Mouse (Mus musculus) testis, postnatal 10 days (tissue): Measurements from ENCODE around the gene Dpy19l1.

Source experiments
- DNase-seq: peaks from one replicate; pipeline ENCODE4 v3.0.0; 2021; ENCODE audit warnings: low spot score

Dpy19l1 gene

DNA sequence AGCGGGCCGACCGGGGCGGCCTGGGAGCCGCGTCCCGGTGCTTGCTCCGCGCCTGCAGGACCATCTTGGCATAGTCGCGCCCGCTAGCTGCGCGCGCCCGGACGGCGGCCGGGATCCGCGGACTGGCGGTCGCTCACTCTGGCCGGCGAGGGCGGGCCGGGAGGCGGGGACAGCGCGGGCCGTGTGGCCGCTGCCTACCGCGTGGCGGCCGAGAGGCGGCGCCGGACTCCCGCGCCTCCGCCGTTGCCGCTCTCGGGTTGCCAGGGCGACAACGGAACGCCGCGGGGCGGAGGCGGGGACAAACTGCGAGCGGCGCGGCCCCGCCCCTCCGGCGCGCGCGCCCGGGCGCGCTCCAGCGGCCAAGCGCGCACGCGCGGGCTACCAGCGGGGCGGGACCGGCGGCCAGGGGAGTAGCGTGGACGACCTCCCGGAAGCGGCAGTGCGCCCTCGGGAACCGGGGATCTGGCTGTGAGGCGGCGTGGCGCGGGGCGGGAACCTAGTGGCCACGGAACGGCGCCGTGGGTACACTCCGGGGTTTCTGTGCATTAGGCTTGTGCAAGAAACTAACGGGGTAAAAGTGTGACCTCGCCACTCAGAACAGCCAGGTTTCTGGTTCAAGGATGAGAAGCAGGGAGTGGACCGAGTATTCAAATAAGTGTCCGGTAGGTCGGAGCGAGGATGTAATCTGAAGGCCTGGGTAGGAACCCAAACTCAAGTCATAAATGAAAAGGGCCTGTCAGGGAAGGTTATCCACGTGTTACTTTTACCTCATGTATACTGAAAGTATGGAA, at the start of gene Dpy19l1:
TSS of gene Dpy19l1 (minus strand) at position 74 of the 791 bp plus-strand sequence.
- DNase-seq: peak; percentile 96

DNA sequence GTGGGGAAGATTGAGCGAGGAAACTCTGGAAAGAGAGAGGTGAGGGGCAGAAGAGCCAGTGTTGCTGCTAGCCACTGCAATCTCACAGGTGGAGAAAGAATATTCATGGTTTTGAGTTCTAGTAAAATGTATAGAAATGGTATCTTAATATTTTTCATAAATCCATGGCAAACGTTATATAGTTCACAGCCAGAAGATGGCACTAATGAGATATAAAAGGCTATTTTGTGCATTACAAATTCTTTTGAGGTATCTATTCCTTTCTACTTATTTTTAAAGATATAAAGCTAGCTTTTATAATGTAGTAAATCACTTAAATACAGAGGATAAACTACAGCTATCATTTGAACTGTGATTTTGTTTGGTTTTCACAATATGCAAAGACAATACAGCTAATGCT, 35.2 kb upstream of the Dpy19l1 start:
- DNase-seq: no peak

DNA sequence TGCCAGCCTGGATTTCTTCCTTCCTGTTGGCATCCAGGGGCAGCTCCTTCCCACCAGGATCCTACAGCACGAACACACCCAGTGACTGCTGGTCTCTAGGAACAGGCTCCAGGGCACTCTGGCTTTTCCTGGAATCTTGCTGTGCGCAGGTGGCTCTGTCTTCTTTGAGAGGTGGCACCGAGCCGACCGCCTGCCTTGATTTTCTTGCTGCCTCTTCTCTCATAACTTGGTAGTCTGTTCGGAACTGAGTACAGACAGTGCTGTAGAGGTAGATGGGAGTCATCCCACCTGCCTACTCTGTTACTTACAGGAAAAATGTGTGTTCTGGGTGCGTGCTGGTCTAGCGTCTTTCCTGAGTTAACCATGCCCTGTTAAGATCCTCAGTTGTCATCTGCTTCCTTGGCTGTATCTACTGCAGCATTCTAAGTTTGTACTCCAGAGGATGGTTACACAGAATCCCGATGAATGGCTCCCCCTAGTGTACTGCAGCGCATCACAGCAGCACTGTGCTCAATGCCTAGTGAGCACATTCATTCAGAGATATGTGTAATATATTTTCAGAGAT, 13.7 kb upstream of the Dpy19l1 start:
- peak; percentile 68 for DNase-seq

DNA sequence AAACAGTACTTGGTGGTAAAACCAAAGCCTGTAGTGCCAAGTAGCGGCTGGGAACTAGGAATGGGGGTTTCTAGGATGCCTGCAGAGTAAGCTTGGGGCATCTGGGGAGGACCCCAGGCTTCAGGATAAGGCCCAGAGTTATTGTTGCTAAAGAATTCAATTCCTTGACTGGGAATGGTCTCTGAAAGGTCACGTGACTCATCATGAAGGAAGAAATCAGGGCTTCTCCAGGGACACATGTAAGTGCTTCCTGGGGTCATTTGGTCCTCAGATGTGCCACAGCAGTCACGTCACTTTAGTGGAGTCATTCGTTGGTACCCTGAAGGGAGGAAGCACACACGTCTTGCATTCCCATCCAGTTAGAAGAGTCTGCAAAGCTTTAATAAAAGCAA, 11.1 kb upstream of the Dpy19l1 start:
- DNase-seq: no peak

DNA sequence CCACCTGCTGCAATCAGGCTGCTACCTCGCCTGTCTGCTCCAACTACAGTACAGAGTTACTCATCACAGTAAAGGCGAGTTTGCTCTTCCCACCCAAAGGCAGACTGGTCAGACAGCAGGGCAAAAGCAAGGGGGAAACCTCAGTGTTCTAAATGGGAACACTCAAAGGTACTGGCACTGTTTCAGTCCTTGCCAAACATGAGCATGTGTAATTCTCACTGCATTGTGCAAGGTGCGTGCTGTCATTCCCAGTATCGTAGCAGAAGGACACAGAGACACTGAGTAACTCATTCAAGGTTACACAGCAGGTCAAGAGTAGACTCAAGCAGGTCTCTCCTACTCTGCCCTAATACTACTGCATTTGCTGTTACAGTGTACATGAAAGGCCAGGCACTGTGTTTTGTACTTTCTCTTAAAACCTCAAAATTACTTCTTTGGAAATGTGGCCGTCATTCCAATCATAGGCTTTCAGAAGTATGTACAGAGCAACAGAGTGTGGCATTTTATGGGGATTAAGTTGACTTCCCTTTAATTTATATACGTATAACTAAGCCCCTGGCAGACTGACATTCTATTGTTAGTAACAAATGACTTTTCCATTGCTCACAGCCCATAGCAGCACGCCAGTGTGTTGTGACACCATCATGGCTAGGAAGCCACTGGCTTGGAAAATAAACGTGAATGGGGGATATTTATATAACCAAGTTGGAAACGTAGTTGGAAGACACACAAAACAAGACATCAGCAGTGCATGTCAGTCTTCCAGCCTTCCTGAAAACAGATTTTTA, 10.5 kb upstream of the Dpy19l1 start:
- no peak for DNase-seq

DNA sequence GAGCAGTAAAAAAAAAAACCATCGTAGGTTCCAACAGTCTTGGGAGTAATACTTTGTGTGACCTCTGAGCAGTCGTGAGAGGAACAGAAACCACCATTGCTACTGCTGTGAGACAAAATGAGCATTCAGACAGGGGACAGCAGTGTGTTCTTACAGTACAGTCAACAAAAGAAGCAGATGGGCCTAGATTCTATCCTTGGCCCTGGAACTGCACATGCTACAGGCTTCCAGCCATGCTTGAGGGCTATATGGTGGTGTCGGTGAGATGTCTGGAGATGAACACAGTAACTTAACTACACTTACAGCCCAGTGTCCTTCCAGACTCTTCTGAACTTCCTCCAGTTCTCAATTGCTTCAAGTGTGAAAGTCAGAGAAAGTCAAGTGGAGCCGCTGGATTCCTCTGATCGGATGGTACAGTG, 9.2 kb upstream of the Dpy19l1 start:
- no peak for DNase-seq

DNA sequence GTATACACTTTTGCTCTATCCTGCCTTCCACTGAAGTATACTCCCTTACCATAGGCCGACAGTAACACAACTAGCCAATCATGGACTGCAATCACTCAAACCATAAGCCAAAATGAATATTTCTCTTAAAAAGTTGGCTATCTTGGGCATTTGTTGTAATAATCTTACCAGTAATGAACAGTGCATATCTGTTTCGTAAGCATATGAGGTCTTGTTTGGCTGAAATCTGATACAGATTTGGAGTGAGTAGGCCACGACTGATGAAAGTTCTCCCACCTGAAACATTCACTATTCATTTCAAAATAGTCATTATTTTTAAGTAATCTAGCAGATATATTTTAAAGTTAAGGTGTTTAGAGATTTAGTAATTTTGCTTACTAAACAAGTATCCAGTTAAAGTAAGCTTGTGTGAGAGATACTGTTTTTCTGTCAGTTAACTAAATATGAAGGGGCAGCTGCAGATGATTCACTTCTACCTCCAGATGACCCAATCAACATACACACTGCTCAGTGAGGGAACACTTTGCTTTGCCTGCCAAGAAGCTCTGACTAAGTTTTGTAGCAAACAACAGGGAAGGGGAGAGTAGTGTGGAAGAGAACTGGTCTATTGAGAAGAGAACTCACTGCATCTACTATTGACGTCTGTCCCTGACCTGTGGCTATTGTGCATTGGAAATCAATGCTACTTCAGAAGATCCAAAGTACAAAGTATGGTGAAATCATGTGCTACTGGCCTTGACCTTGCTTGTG, 8.6 kb upstream of the Dpy19l1 start:
- no peak for DNase-seq

DNA sequence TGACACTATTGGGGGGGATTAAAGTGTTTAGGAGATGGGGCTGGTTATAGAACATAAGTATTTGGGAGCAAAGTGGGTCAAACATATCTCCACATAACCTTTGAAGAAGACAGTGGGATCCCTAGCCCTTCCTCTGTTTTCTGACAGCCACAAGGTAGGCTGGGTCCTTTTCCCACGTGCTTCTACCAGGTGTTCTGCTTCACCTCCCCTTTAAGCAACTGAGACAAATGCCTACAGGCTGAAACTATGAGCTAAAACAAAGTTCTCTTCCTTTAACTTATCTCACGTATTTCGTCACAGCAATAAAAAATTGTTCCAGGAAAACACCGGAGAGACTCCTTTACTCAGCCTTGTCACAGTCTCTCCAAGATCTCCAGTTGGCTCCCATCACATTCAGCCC, 5.9 kb upstream of the Dpy19l1 start:
- DNase-seq: no peak

DNA sequence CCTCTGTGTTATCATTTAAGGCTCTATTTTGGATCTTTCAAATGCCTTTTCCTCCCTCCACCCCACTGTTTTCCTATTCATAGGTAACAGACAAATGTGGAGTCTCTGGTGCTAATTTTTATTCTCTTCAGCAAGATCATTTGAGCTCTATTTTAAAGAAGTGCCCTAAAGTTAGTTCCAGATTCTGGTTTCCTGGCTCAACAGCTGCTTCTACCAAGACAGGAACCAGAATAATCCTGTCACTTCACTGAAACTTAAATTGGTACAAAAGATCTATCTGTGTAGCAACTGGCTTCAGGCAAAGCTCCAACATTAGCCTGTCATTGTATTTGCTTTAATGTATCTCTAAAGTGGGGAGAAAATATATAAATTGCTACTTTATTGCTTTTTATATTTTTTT, 3.6 kb upstream of the Dpy19l1 start:
- no peak for DNase-seq

DNA sequence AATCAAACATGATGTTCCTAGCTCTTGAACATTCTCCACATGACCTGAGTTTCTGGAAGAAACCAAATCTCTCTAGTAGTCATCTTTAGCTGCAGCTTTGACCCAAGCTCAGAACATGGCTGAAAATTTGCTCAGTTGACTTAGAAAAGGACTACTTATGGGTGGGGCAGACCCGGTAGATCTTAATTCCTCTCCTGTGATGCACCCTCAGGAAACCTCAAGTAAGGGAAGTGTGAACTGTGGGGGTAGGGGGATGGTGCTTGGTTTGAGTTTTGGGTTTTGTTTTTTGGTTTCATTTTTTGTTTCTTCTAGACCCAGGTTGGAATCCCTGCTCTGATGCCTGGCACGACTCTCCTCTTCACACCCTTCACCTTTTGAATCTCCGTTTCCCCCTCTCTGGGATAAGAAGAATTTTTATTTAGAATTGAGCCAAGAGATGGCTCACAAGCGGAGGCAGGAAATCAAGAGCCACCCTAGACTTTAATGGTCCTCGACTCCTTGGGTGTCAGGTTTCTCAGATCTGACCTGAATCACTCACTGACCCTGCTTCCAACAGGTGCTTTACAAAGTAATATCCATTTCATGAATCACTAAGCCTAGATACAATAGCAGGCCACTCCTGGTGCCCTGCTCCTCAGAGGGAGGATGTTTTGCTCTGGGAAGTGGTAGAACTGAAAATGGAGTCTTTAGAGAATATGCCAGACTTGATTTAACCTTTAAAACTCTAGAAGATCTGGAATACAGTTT, 2.2 kb upstream of the Dpy19l1 start:
- no peak for DNase-seq

DNA sequence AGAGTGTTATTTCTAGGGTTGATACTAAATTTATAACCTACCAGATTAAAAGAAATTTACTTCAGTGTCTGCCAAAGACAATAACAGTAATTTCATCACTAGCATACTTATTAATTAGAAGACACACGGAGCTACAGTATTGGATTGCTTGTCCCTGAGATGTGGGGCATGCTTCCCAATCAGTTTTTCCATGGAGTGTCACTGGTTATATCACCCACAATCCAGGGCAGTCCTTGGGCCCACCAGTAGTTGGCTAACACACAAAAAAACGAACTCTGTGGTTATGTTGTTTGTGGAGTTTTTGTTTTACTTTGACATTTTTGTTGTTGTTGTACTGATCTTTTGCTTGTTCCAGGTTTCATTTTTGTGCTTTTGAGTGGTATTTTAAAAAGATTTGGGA, 1.4 kb upstream of the Dpy19l1 start:
- DNase-seq: no peak

DNA sequence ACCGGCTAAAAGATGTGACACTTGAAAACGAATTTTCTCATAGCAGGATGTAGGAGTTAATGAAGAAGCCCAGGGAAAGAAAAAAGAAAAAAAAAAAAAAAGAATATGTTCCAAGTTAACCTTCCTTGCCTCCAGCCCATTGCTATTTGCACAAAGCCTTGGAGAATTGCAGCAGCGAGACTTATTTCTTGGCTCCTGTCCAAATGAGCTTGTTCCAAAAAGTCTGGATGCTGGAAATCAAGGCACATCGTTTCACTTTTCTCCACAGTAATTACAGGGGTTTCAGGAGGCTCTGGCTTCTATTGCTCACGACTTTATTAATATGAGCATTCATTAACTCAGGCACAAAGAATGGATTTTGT, 899 bp upstream of the Dpy19l1 start:
- DNase-seq: no peak

DNA sequence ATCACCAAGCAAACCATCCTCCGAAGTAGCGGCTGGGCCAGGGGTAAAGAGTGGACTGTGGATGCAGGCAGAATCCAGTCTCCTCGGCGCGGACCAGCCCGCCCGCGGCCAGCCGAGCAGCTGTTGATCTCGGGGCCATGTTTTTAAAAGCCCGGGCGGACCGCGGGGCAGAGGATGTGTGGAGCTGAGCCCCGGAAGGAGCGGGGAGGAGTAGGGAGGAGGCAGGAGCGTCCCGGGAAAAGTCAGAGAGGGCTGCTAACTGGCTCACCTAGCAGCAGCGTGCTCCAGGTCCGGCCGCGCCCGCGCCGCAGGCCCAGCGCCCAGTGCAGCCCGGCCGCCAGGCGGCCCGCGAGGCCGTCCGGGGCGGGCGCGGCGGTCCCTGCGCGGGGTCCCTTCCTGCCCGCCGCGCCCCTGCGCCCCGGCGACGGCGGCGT, 352 bp downstream of the Dpy19l1 start:
- DNase-seq: peak; percentile 74

DNA sequence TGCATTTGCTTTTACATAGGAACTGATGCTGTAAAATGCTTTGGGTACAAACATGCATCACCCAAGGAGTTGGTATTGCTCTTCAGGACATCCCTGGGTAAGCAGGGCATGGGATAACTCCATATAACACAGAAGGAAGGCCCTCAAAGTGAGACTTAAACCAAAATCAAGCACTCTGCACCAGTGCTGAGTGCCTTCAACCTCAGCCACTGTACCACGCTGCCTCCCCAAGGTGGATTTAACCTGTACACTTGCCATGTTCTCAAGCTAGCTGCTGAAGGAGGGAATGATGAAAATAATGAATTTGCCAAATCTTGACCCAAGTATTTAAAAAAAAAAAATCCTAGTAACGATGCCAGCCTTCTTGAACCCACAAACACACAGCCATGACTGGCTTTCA, 1.3 kb downstream of the Dpy19l1 start:
- no peak for DNase-seq

DNA sequence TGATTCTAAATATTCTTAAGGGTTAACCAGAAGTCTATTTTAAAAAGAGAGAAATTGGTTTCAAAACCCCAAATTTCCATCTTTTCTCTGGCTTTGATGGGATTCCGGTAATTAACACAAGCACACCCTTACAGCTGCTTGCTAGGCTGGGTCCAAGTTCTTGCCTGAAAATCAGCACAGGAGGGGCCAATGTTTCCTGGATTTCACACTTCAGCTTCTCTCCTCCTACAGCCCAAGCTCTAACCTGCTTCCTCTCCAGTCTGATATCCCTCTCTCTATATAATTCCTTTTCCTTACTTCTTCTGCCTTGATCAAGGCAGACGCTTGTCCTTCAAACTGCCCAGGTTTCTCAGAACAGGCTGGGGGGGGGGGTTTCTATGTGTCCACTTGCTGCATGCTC, 6.7 kb downstream of the Dpy19l1 start:
- no peak for DNase-seq

DNA sequence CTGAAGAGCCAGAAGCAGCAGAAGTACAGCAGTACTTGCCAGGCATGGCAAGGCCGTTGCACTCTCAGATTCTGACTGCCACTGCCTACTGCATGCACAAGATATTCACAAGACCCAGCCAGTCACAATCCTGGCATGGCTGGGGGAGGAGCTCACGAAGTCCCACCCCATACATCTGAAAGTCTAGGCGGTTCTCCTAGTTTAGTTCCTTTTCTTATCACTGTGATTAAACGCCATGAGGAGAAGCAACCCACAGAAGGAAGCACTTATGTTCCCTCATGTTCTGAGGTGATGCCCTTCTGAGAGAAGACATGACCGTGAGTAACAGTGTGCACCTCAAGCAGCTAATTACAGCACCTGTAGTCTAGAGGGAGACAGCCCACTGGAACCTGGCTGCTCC, 12.4 kb downstream of the Dpy19l1 start:
- DNase-seq: no peak

DNA sequence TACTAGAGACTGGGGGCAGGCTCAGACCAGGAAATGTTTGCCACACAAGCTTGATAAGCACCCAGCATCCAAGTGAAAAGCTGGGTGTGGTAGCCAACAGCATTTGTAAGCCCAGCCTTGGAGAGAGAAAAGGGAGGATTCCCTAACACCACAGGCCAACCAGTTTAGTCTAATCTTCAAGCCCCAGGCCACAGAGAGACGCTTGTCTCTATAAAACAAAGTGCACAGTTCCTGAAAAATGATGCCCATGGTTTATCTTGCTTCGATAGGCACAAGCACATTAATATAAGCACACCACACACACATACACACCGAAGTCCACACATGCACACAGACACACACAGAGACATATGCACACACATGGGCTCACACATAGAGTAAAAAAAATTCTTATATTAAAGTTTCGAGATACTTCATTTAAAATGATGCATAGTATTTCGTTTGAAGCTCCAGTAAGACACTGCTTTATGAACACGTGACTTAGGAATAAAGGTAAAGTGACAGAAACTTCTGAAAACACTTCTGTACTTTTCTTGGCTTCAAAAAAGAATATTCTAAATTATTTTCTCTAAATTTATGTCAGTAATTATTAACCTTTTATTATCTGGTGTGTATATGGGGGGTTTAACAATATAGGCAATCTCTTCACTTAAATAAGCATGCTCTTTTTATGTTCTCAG, 14.4 kb downstream of the Dpy19l1 start:
- DNase-seq: no peak

DNA sequence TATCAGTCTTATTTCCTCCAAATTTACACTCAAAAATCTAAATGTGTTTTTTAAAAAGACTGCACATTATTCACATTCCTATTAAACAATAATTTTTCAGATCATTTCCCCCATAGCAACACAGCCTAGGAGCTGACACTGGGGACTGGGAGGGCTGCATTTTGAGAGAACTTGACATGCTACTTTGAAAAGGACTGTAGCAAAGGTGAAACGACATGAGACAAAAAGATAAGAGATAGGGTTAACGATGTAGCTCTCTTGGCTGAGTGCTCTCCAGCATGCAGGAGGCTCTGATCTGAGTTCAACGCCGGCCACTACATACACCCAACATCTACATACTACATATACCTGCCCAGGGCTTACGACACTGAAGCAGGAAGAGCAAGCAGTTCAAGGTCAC, 20.6 kb downstream of the Dpy19l1 start:
- no peak for DNase-seq

DNA sequence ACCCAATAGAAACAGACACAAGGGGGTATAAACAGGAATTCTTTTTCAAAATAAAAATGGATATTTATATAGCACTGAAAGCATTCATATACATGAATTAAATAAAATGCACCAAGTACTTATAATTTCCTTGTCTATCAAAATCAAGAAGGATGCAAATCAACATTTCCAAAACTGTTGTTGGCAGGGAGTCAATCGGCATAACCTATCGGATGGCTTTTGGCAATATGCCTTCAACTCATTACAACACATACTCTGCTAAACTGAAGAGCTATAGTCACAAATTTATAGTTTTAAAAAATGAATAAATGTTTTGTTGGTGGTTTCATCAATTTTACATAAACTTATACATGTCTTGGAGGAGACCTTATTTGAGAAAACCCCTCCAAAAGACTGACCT, 25.7 kb downstream of the Dpy19l1 start:
- DNase-seq: no peak

DNA sequence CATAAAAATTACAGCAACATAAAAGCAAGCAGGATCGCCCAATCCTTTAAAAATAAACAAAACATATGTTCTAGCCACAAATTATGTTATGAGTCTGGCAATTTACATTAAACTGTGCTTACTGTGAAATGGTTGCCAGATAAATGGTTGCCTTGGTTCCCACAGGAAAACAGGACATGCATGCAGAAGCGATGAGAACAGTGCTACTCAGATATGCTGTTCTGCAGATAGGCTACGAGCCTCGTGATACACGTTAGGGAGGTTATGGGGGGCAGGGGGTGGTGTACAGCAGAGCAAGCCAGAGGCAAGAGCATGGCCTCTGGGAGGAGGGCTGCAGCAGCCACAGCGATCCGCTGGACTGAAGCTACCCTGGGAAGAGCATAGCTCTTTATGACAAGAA, 29.1 kb downstream of the Dpy19l1 start:
- DNase-seq: no peak

DNA sequence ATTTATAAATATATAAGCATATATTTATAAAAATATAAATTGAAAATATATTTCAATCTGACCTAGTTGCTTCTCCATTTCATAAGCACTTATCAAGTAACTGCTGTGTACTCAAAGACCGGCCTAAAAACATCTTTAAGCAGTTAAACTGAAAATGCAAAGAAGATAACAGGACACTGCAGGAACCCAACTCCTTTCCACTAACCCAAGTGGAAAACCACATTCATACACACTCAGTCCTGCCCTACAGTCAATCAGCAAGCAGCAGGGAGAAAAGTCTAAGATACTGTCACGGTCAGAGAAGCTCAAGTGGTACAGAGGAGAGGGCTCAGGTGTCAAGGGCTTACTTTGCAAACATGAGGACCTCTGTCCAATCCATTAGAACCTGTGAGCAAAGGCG, 30.4 kb downstream of the Dpy19l1 start:
- no peak for DNase-seq
